Comparison of ENCODE assay signal across 9 mouse cellular contexts in genomic region chr7:131966916-131967494, GRCm38 (mm10). TPM values are rescaled to one million over a fixed set of nuclear protein-coding genes. Genes with fewer than 3 reads are reported as not detected.
DNase-seq lines count a peak whose midpoint lies in the region; ATAC-seq and TF ChIP-seq lines count a peak whose summit lies in the region.
"Had no signal": no experiment of that assay in that cellular context is flagged by ENCODE, and none has a peak within 500 bp of the region (broad histone marks: within the 10 kb centered on the region; RNA-seq: fewer than 3 reads in every experiment).

No protein-coding gene starts in this region.

- DNase-seq in kidney, postnatal 4 days, result peak; percentile 36 to 38
- DNase-seq in kidney, postnatal 10 days, result no peak
- peak; percentile 49 to 63 for DNase-seq in left cerebral cortex, postnatal 25 days (ENCODE audit: low spot score in 2 of 2)
- DNase-seq in lung, adult 2 months, result no peak
- DNase-seq in heart, postnatal 25 days (ENCODE audit: low spot score), result no peak
- no peak for DNase-seq in heart, postnatal 4 days

- peaks cover 69% of the 10 kb centered on the region for H3K27me3 ChIP-seq in embryonic facial prominence, embryonic 15.5 days

- H3K9ac ChIP-seq in embryonic facial prominence, embryonic 15.5 days, result no peak overlapping the region
- H3K9ac ChIP-seq: heart, embryonic 15.5 days had no signal

- H3K4me3 ChIP-seq in embryonic facial prominence, embryonic 15.5 days (replicated peaks), result peak overlapping the region; percentile 18
- peak overlapping the region; percentile 52 for H3K4me3 ChIP-seq in olfactory bulb, adult 2 months (ENCODE audit: insufficient read depth, low read depth, low read length)
- H3K4me3 ChIP-seq in lung, adult 2 months (replicated peaks; ENCODE audit: extremely low read depth, low read depth, low read length), result no peak overlapping the region
- H3K4me3 ChIP-seq: heart, embryonic 15.5 days had no signal

- peaks cover 11% of the 10 kb centered on the region for H3K4me1 ChIP-seq in embryonic facial prominence, embryonic 15.5 days
- H3K4me1 ChIP-seq in olfactory bulb, adult 2 months (ENCODE audit: control insufficient read depth, insufficient read depth, low read length), result peaks cover 11% of the 10 kb centered on the region
- H3K4me1 ChIP-seq in lung, adult 2 months (ENCODE audit: control insufficient read depth, insufficient read depth, low read length), result no peaks in the 10 kb centered on the region
- H3K4me1 ChIP-seq: heart, embryonic 15.5 days had no signal

- TF ChIP-seq CTCF in olfactory bulb, adult 2 months (IDR thresholded peaks at IDR 0.05; ENCODE audit: insufficient read depth, low read depth, low read length), result no peak
- TF ChIP-seq CTCF in lung, adult 2 months (IDR thresholded peaks at IDR 0.05; ENCODE audit: insufficient read depth, low read length), result no peak

- H3K27ac ChIP-seq in embryonic facial prominence, embryonic 15.5 days (replicated peaks), result no peak overlapping the region
- H3K27ac ChIP-seq in olfactory bulb, adult 2 months (ENCODE audit: insufficient read depth, low read depth, low read length), result peak overlapping the region; percentile 38
- H3K27ac ChIP-seq: heart, embryonic 15.5 days had no signal

- no peak for ATAC-seq in embryonic facial prominence, embryonic 15.5 days (ENCODE audit: insufficient number of reproducible peaks, low FRiP score, low TSS enrichment, low read depth)

- no peak for TF ChIP-seq POLR2A in olfactory bulb, adult 2 months (IDR thresholded peaks at IDR 0.05; ENCODE audit: insufficient read depth, low read depth, low read length)
- no peak for TF ChIP-seq POLR2A in lung, adult 2 months (IDR thresholded peaks at IDR 0.05; ENCODE audit: borderline replicate concordance, extremely low read depth, low read depth, low read length)

- WGBS in embryonic facial prominence, embryonic 15.5 days, result 8% methylated on average over 56 of the region's 57 CpGs
- WGBS in olfactory bulb, adult 2 months, result 3% methylated on average over 57 of the region's 57 CpGs
- 10% methylated on average over 57 of the region's 57 CpGs for WGBS in lung, adult 2 months

- peak overlapping the region; percentile 39 for H3K4me2 ChIP-seq in embryonic facial prominence, embryonic 15.5 days (replicated peaks)
- H3K4me2 ChIP-seq: heart, embryonic 15.5 days had no signal

- H3K9me3 ChIP-seq in embryonic facial prominence, embryonic 15.5 days (replicated peaks), result no peaks in the 10 kb centered on the region
- H3K9me3 ChIP-seq: heart, embryonic 15.5 days had no signal

- H3K36me3 ChIP-seq in embryonic facial prominence, embryonic 15.5 days, result no peaks in the 10 kb centered on the region
- H3K36me3 ChIP-seq: heart, embryonic 15.5 days had no signal

- intact Hi-C loops in left cerebral cortex, postnatal 25 days (cut with DNase I), result loop anchor here (2.0 kb wide), 2 partner anchors 68 to 242 kb away; no protein-coding TSS in a partner anchor
- intact Hi-C loops in heart, postnatal 25 days (cut with DNase I), result no loop called here

RNA-seq across cellular contexts. Expression of gene Gpr26, which starts 0.7 kb away (rescaled TPM):
- 0.01 TPM in 1 of 2 replicates, not detected in the other for polyA plus RNA-seq in embryonic facial prominence, embryonic 15.5 days (2015; fragmentation: Nextera tagmentation; extraction: Ambion mirVana)
- total RNA-seq in left cerebral cortex, postnatal 25 days (2021), result 100 to 1,000 TPM; 122 to 132 TPM
- polyA plus RNA-seq in olfactory bulb, adult 2 months (2012; ENCODE audit: insufficient read depth, insufficient read length, low replicate concordance, missing spikeins), result not detected in 2 replicates
- not detected in 2 replicates for polyA plus RNA-seq in lung, adult 2 months (2012; rRNA removed)
- not detected for total RNA-seq in heart, postnatal 25 days (2021)
- not detected for total RNA-seq in heart, postnatal 4 days (2021)
- polyA plus RNA-seq: heart, embryonic 15.5 days had no signal

Comparison
In these comparisons a context has a peak if more than half of its experiments do, and no peak if none do; other contexts are left out.
1. DNase-seq: peak in kidney, postnatal 4 days (2 of 2) and left cerebral cortex, postnatal 25 days (2 of 2); none in kidney, postnatal 10 days (single experiment), lung, adult 2 months (single experiment), heart, postnatal 25 days (single experiment) and heart, postnatal 4 days (single experiment).
2. RNA of gene Gpr26, which starts 0.7 kb away (total RNA-seq): 122 to 132 TPM in left cerebral cortex, postnatal 25 days; not detected in heart, postnatal 25 days and not detected in heart, postnatal 4 days; every median in the first group is over 100 times any median in the second.